Mouse (Mus musculus): ENCODE measurements at regions not wholly inside any gene's neighbourhood (a gene's known extent, or its start where the extent isn't known, plus 50 kb on each side); places are given as distances from the start of the nearest gene placed in this dataset.
"Not testable (repeated sequence)": the region's sequence is repeated elsewhere in the genome, so short reads cannot be mapped to it uniquely, and the experiment has no call there.

DNA sequence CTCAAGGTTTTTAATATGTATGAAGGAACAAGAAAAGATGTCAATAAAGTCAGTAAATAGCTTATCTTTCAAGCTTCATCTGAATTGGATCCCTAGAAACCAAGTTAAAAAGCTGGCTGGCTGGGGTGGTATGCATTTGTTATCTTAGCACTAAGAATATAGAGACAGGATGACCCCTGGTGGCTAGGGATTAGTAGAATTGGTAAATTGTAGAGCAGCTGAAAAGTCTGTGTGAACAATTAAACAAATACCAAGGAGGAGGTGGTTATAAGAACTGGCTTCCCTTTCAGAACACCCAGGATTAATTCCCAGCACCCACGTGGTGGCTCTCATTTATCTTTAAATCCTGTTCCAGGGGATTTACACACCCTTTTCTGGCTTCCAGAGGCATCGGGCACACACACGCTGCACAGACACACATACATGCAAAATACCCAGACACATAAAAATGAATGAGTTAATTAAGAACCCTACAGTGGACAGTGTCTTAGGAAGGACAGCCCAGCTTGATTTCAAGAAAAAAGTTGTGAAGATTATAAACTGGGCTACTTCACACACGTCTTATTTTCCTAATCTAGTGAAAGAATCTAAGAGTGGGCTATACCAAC, 170.5 kb downstream of the Pdzph1 start:
- DNase-seq, result peak; percentile 2 to 16
- intact Hi-C loops (cut with DNase I), result loop anchor here (2.0 kb wide), 1 partner anchor 232 kb away; no protein-coding TSS in a partner anchor

DNA sequence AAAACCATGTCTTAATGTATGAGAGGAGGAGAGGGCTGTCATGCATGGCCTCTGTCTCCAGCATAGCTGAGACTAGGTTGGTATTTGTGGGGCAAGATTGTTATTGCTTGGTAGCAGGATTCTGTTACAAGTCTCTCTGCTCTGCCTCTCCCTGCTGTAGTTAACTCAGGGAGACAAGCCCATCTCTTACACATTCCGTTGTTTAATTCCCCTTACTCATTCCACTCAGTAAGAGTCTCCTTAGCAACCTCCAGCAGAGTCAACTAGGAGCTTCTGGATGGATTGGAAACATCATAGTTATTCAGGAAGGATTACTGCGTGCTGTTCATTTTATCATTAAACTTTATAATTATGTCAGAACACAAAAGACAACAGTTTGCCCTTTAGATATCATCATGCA, 171.8 kb downstream of the Pdzph1 start:
- intact Hi-C loops (cut with DNase I), result no loop called here
- no peak for DNase-seq

DNA sequence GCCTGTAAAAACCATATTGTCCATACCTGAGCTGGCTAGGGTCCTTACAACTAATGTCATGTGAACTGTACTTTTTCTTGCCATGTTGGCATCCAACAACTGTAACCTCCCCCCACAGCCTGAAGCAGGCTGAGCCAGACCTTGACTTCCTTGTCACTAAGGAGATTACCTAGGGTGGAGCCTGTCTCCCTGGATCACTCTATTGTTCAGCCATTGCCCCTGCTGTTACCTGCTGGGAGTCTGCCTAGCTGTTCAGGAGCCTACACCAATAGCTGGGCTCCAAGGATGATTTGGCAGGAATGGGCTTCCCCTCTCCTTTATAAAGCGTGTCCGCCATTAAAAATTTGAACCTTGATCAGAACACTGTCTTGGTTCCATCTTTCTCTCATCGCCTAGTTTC, 215.7 kb downstream of the Pdzph1 start:
- DNase-seq; intact Hi-C loops (cut with DNase I): not testable (repeated sequence)

DNA sequence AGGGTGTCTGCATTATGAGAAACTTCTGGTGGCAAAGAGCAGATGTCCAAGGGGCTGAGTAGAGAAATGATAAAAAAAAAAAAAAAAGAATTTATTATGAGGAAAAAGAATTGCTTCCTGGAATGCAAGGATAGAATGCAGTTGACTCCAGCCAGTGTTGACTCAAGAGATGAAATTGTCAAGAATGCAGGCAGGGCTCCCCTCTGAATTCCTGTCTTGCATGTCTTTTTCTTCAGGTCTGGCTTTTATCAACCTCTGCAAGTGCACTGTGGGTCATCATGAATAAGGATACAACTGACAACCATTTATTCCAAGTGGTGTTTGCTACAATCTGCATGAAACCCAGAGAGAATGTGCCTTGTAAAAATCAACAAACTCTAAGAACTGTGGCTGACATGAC, 217.6 kb downstream of the Pdzph1 start:
- intact Hi-C loops (cut with DNase I), result no loop called here

DNA sequence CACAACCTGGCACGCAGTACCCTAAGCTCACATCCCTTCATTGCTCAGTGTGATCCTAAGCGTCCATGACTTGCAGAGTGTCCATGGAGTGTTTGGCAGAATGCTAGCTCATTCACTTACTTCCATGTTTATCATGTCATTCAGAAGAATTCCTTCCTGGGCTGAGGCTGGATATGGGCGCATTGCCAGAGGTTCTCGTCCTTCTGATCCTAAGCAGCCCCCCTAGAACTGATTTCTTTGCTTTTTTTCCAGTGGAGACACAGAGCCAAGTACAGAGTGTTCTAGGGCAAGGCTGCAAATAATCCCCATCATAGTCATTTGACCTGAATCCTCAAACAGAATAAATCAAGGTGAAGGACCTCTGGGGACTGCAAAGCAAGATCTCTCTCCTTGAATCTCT, 226.0 kb downstream of the Pdzph1 start:
- peak in 1 of 2 experiments; percentile 1 for DNase-seq
- intact Hi-C loops (cut with DNase I), result no loop called here

More for the DNA sequence above, 217.6 kb downstream of the Pdzph1 start:
- DNase-seq, result peak; percentile 5 to 6

DNA sequence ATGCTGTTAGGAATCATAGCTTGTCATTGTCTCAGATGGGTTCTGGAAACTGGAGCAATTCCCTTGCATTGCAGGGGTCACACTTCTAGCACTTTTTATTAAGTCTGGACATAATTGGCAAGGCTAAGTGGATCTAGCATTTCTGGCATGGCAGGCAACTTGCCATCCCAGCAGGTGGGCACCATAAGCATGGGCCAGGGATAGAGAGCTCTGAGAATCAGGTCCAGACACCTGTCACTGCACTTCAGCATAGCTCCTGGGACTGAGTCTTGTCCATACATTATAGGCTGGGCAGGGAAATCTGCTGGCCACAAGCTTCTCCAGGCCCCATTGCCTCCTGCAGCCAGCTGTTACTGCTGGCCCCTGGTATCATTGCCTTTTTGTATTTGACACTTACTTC, 242.2 kb downstream of the Pdzph1 start:
- DNase-seq, result no peak

DNA sequence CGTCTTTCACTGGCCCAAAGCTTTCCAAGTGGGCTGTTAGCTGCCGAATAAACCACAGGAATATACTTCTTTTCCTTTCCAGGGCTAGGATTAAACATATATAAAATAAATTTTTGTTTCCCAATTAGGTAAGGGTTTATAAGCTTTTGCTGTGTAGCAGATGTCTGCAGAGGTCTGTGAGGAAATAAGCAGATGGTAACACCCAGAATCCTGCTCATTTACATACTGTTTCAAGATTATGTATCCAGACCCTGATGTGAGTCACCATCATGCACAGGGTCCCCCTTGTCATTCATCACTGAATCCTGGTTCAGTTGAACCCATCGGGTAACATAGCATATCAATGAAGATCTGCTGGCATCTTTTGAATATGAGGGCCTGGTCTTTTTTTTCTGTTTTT, 242.9 kb downstream of the Pdzph1 start:
- intact Hi-C loops (cut with DNase I), result no loop called here
- no peak for DNase-seq

More for the DNA sequence above, 242.2 kb downstream of the Pdzph1 start:
- intact Hi-C loops (cut with DNase I), result no loop called here

DNA sequence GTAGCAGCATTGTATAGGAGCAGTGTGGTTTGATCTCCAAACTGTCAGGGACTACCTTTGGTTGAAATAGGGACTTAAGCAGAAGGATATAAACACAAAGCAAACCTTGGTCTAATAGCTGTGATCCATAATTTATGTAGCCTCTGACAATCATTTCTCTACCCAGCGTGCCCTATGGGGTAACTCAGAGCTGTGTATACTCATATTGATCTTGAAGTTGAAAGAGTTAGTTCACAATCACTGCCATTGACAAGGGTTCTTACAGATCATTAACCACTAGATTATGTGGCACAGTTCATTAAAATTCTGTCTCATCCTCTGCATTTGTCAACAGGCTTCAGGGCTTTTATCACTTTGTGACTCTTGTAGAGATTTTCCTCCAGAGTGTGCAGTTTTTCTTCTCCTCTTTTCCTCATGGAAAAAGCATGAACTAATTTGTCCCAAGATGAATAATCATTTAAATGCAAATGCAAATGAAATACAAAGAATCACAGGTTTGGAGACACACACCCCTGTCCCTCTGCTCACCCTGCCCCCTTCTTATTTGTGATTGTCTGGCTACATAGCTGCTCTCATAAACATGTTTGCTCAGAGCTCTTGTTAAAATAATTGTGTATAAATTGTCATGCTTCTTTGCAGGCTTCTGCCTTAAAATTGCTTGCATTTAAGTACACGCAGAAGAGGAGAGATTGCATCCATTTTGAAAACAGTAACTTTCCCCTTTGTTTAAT, 280.3 kb downstream of the Pdzph1 start:
- intact Hi-C loops (cut with DNase I), result no loop called here

DNA sequence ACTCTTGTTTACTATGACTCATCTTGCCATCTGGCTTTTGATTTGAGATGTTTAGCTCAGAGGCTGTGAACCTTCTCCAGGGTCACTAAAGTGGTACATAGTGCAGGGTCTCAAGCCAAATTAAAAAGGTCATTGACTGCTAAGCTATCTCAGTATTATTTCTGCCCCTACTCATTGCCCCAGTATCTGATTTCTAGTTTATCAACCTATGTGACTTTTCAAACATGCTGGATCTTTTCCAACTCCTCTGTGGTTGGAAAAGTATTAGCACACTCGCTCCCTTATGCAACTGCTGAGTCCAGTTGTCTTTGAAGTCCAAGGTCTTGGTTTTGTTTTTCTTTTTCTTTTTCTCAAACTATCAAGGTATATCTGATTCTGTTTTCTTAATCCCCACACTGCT, 301.0 kb downstream of the Pdzph1 start:
- intact Hi-C loops (cut with DNase I), result no loop called here

More for the DNA sequence above, 280.3 kb downstream of the Pdzph1 start:
- no peak for DNase-seq

DNA sequence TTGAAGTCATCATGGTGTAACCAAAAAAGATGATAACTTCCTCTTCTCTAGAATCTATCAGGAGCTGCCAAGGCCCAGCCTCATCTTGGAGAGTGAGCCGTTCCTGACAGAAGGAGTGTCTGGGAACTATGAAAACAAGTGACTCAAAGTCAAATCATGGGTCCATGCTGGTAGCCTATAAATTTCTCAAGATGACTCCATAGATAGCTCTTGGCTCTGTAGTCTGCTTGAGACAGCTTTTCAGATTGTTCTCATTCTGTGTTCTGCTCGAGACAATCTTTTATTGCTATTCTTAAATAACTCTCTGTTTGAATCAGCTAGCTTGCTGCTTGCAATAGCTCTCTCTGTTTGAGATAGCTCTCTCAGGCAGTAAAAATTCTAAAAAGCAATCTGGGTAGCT, 318.9 kb downstream of the Pdzph1 start:
- no peak for DNase-seq
- intact Hi-C loops (cut with DNase I), result no loop called here

More for the DNA sequence above, 301.0 kb downstream of the Pdzph1 start:
- DNase-seq, result no peak

DNA sequence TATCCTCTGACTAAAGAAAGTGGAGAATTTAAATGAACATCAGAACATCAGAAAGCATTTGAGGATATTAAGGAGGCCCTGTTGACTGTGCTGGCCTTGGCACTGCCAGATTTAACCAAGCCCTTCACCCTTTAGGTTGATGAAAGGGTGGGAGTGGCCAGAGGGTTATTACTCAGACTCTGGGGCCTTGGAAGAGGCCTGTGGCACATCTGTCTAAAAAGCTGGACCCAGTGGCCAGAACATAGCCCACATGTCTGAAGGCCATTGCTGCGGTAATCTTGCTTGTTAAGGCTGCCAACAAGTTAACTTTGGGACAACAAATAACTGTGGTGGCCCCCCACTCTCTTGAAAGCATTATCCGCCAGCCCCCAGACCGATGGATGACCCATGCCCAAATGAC, 323.1 kb downstream of the Pdzph1 start:
- intact Hi-C loops (cut with DNase I), result no loop called here
- no peak for DNase-seq

DNA sequence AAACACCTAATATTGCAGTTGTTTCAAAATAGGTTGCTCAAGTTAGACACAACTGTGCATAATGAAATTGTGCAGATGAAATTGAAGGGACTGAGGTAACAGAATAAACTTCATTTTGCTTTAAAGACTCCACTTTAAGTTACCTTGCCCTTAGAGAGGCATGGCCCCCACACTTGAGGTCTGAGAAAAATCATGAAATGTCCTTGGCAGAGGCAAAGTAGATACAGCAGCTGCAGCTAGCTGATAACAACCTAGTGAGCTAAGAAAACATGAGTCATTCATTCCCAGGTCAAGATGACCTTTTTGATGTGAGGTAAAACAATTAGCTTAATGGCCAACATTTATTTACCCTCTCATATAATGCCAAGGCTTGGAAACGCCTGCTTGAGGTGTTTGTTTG, 347.4 kb downstream of the Pdzph1 start:
- DNase-seq, result no peak
- intact Hi-C loops (cut with DNase I), result no loop called here

DNA sequence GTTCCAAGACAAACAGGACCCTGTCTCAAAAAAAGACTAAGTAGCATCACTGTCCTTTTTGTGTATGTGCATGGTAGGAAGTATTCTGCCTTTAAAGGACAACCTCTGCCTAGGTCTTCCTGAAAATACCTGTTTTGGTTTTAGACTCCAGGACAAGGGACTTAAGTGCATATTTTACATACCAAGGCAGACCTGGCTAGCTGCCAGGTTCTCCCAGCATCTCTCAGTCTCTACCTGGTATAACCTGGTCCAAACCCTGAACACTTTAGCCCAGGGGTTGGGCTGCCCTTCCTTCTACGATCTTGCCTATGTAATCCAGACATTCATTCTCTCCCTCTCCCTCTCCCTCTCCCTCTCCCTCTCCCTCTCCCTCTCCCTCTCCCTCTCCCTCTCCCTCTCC, 348.9 kb downstream of the Pdzph1 start:
- intact Hi-C loops (cut with DNase I), result no loop called here
- no peak for DNase-seq

DNA sequence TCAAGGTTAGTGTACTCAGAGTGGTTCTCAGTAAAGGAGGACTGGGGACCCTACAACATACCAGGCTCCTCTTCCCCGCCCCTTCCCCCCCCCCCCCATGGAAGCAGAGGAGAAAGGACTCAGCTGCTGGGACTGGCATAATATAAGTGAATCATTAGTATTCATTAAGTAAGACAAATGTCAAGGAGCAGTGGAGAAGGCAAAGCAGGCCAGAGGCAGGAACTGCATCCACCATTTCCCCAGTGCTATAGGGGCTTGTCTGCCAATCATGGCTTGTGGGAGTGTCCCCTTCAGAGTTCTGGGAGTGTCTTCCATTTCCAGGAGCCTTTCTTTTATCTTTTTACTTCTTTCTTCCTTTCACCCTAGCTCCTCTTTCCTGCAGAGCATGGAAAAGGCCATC, 392.3 kb downstream of the Pdzph1 start:
- intact Hi-C loops (cut with DNase I), result no loop called here
- no peak for DNase-seq

DNA sequence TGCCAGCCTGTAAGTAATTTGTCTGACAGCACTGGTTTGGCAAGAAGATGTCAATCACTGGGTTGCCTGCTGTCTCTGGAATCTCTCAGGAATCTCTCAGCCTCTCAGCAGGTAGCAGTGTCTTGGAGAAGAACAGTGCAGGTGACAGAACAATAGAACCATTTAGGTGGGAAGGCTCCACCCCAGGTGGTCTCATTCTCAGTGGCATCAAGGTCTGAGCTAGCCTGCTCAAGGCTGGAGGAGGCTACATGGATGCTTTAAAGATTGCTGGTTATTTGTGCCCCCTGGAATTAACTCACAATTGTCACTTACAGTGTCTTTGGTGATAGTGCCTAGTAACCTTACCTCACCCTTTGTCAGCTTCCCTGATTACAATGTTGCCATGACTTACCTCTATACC, 394.5 kb downstream of the Pdzph1 start:
- no peak for DNase-seq
- intact Hi-C loops (cut with DNase I), result no loop called here

DNA sequence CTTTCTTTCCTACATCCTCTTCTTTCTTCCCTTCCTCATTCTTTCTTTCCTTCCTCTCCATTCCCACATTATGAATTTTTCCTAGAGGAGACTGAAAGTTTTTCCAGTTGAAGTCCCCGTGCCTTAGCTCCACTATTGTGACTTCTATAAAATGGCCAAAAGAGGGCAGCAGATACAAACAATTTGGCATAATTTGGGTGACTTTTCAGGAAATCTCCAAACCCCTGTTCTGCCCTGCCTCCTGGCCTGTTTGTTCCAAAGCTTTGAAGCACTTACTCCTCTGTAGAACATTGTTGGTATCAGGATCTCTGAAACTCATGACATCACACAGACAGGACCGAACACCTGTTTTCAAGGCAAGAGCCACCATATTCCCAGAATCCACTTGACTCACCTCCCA, 403.2 kb downstream of the Pdzph1 start:
- peak; percentile 5 to 15 for DNase-seq
- intact Hi-C loops (cut with DNase I), result loop anchor here (1.0 to 2.0 kb wide), 2 partner anchors 233 to 321 kb away; no protein-coding TSS in a partner anchor

DNA sequence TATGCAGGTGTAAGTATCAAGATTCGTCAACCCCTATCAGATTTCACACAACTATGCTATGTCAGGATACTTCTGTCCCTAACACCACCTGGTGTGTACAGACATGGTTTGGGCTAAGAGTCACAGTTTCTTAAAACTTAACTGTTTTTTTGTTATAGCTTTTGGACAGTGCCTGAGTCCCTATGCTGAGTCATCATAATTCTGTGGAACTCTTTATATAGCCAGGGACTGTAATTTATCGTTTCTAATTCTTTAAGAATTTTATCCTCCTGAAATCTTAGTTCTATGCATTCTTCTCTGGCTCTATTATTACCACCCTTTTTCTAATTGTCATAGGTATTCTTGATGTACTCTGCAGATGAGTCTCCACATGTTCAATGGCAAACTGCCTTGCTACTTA, 418.3 kb downstream of the Pdzph1 start:
- intact Hi-C loops (cut with DNase I), result no loop called here
- DNase-seq, result no peak
